Mouse (Mus musculus) neural tube, embryonic 11.5 days (tissue): Measurements from ENCODE around the gene Papolb. TPM values are rescaled to one million over a fixed set of nuclear protein-coding genes. Genes with fewer than 3 reads are reported as not detected.

Experiments
- ATAC-seq: fragments of 200-750 bp; cut with Nextera tagmentation; 2 replicates; pipeline ENCODE4 v1.8.0; 2017; ENCODE audit warnings: moderate number of reproducible peaks, mild to moderate bottlenecking, moderate TSS enrichment, moderate library complexity; ENCODE audit not compliant: insufficient read depth, low FRiP score, low TSS enrichment
- DNase-seq: peaks from one replicate; pipeline ENCODE4 v3.0.0-alpha.2; 2015; ENCODE audit warnings: low spot score
- H3K27ac ChIP-seq: fragments of 300-500 bp; sonication (generic); 2 replicates; pipeline ENCODE4 v1.5.1; 2014; ENCODE audit warnings: low read depth, mild to moderate bottlenecking, low read length
- H3K27me3 ChIP-seq: fragments of 300-500 bp; sonication (generic); 2 replicates; pipeline ENCODE4 v1.6.1; 2014; ENCODE audit warnings: mild to moderate bottlenecking, low read length, mixed read lengths; ENCODE audit not compliant: control insufficient read depth, insufficient read depth
- H3K36me3 ChIP-seq: fragments of 300-500 bp; sonication (generic); 2 replicates; pipeline ENCODE4 v1.6.1; 2014; ENCODE audit warnings: mild to moderate bottlenecking, low read length, moderate library complexity, mixed read lengths; ENCODE audit not compliant: control insufficient read depth, insufficient read depth
- H3K4me1 ChIP-seq: fragments of 300-500 bp; sonication (generic); 2 replicates; pipeline ENCODE4 v1.6.1; 2014; ENCODE audit warnings: low read length, mixed read lengths; ENCODE audit not compliant: control insufficient read depth, insufficient read depth
- H3K4me2 ChIP-seq: fragments of 300-500 bp; sonication (generic); 2 replicates; pipeline ENCODE4 v1.6.1; 2014; ENCODE audit warnings: low read depth, mild to moderate bottlenecking, moderate library complexity
- H3K4me3 ChIP-seq: fragments of 300-500 bp; sonication (generic); 2 replicates; pipeline ENCODE4 v1.5.1; 2014; ENCODE audit warnings: low read depth, low read length
- H3K9ac ChIP-seq: fragments of 300-500 bp; sonication (generic); 2 replicates; pipeline ENCODE4 v1.6.1; 2014; ENCODE audit warnings: mild to moderate bottlenecking, low read length
- H3K9me3 ChIP-seq: fragments of 300-500 bp; sonication (generic); 2 replicates; pipeline ENCODE4 v1.6.1; 2016; ENCODE audit warnings: low read length; ENCODE audit not compliant: control insufficient read depth
- WGBS: fragments of 180-500 bp; shearing (Covaris S2); extraction: QIAGEN DNeasy Blood & Tissue Kit; methylation state at CpG from one replicate; pipeline ENCODE4 v1.1.7; 2014; 5-methylcytosine and 5-hydroxymethylcytosine counted together
- polyA plus RNA-seq: library from polyadenylated mRNA; unstranded; fragments of >200 nt; fragmentation: Nextera tagmentation; extraction: Ambion mirVana; gene quantifications from 2 replicates; pipeline ENCODE4 v1.2.1, GENCODE M21; 2014

Papolb gene
- polyA plus RNA-seq, 1 experiment from 2014 or later = 0.32 TPM

GRCm38 (mm10) chr5:142504175-142504574, 25.7 kb downstream of the Papolb start:
- no peak for DNase-seq
- H3K9ac ChIP-seq = no peak overlapping the region
- H3K9me3 ChIP-seq = no peaks in the 10 kb centered on the region
- no peak overlapping the region for H3K4me3 ChIP-seq
- H3K36me3 ChIP-seq = no peaks in the 10 kb centered on the region
- no peak for ATAC-seq
- no peak overlapping the region for H3K4me2 ChIP-seq
- no peaks in the 10 kb centered on the region for H3K27me3 ChIP-seq
- peaks cover 1% of the 10 kb centered on the region for H3K4me1 ChIP-seq
- H3K27ac ChIP-seq = no peak overlapping the region
- 84% methylated on average over 3 of the region's 3 CpGs for WGBS

GRCm38 (mm10) chr5:142502414-142502813, 27.5 kb downstream of the Papolb start:
- 19% methylated on average over 3 of the region's 3 CpGs for WGBS
- peak; percentile 75 for ATAC-seq
- Histone ChIP-seq H3K4me1 (no peaks in the 10 kb centered on the region), H3K4me2 (no peak overlapping the region), H3K27me3 (no peaks in the 10 kb centered on the region), H3K36me3 (no peaks in the 10 kb centered on the region), H3K27ac (no peak overlapping the region), H3K9me3 (no peaks in the 10 kb centered on the region), H3K9ac (no peak overlapping the region), H3K4me3 (no peak overlapping the region)
- peak; percentile 81 for DNase-seq

- Histone ChIP-seq H3K36me3 (no peaks in the 10 kb centered on the region), H3K4me2 (no peak overlapping the region), H3K9ac (no peak overlapping the region), H3K4me3 (no peak overlapping the region), H3K4me1 (no peaks in the 10 kb centered on the region), H3K27me3 (no peaks in the 10 kb centered on the region), H3K9me3 (no peaks in the 10 kb centered on the region), H3K27ac (no peak overlapping the region)
- WGBS = 79% methylated on average over 10 of the region's 10 CpGs
- ATAC-seq = no peak
- DNase-seq = no peak
Observed at GRCm38 (mm10) chr5:142500918-142501317, 29.0 kb downstream of the Papolb start.

- Histone ChIP-seq H3K27me3 (no peaks in the 10 kb centered on the region), H3K9ac (no peak overlapping the region), H3K4me3 (no peak overlapping the region), H3K4me2 (no peak overlapping the region), H3K9me3 (no peaks in the 10 kb centered on the region), H3K27ac (no peak overlapping the region), H3K36me3 (no peaks in the 10 kb centered on the region), H3K4me1 (no peaks in the 10 kb centered on the region)
- ATAC-seq (peak; percentile 45; the same call in 1 of the 2 replicates), DNase-seq (peak; percentile 63)
- WGBS = 38% methylated on average over 3 of the region's 3 CpGs
Observed at GRCm38 (mm10) chr5:142498964-142499363, 30.9 kb downstream of the Papolb start.

- H3K4me1 ChIP-seq = no peaks in the 10 kb centered on the region
- H3K36me3 ChIP-seq = no peaks in the 10 kb centered on the region
- H3K4me2 ChIP-seq = no peak overlapping the region
- H3K27me3 ChIP-seq = no peaks in the 10 kb centered on the region
- WGBS = 51% methylated on average over 14 of the region's 14 CpGs
- no peaks in the 10 kb centered on the region for H3K9me3 ChIP-seq
- H3K27ac ChIP-seq = no peak overlapping the region
- no peak overlapping the region for H3K9ac ChIP-seq
- no peak overlapping the region for H3K4me3 ChIP-seq
- no peak for DNase-seq
- ATAC-seq = no peak
Observed at GRCm38 (mm10) chr5:142495321-142496096, 34.4 kb downstream of the Papolb start.

GRCm38 (mm10) chr5:142493307-142493706, 36.6 kb downstream of the Papolb start:
- DNase-seq = no peak
- H3K9me3 ChIP-seq = no peaks in the 10 kb centered on the region
- H3K4me3 ChIP-seq = no peak overlapping the region

GRCm38 (mm10) chr5:142489955-142490707, 39.7 kb downstream of the Papolb start:
- no peaks in the 10 kb centered on the region for H3K4me1 ChIP-seq
- H3K9ac ChIP-seq = no peak overlapping the region
- 78% methylated on average over 9 of the region's 9 CpGs for WGBS
- no peak overlapping the region for H3K4me2 ChIP-seq
- H3K4me3 ChIP-seq = no peak overlapping the region
- no peak for ATAC-seq
- H3K36me3 ChIP-seq = no peaks in the 10 kb centered on the region
- no peaks in the 10 kb centered on the region for H3K27me3 ChIP-seq
- no peak for DNase-seq
- H3K9me3 ChIP-seq = no peaks in the 10 kb centered on the region
- no peak overlapping the region for H3K27ac ChIP-seq

More at GRCm38 (mm10) chr5:142493307-142493706, 36.6 kb downstream of the Papolb start:
- 88% methylated on average over 3 of the region's 3 CpGs for WGBS
- no peaks in the 10 kb centered on the region for H3K36me3 ChIP-seq
- no peaks in the 10 kb centered on the region for H3K27me3 ChIP-seq
- H3K27ac ChIP-seq = no peak overlapping the region
- no peak overlapping the region for H3K4me2 ChIP-seq
- no peak overlapping the region for H3K9ac ChIP-seq
- ATAC-seq = no peak
- H3K4me1 ChIP-seq = no peaks in the 10 kb centered on the region

- H3K27ac ChIP-seq = no peak overlapping the region
- no peaks in the 10 kb centered on the region for H3K9me3 ChIP-seq
- 63% methylated on average over 9 of the region's 9 CpGs for WGBS
- no peak overlapping the region for H3K4me2 ChIP-seq
- no peak overlapping the region for H3K4me3 ChIP-seq
- no peaks in the 10 kb centered on the region for H3K4me1 ChIP-seq
- ATAC-seq = no peak
- no peaks in the 10 kb centered on the region for H3K27me3 ChIP-seq
- DNase-seq = no peak
- no peak overlapping the region; the same call in 1 of the 2 replicates for H3K9ac ChIP-seq
- H3K36me3 ChIP-seq = no peaks in the 10 kb centered on the region
Observed at GRCm38 (mm10) chr5:142486654-142487053, 43.2 kb downstream of the Papolb start.
